Mouse (Mus musculus): ENCODE data around the gene A930004D18Rik.
A peak's percentile ranks its signal among the peaks of the same experiment; 100 is the strongest.

The A930004D18Rik gene

GRCm38 (mm10) chr2:18037491-18037890 is at the start of gene A930004D18Rik:
TSS of gene A930004D18Rik (minus strand) at chr2:18037737.
- no peak for DNase-seq

DNA sequence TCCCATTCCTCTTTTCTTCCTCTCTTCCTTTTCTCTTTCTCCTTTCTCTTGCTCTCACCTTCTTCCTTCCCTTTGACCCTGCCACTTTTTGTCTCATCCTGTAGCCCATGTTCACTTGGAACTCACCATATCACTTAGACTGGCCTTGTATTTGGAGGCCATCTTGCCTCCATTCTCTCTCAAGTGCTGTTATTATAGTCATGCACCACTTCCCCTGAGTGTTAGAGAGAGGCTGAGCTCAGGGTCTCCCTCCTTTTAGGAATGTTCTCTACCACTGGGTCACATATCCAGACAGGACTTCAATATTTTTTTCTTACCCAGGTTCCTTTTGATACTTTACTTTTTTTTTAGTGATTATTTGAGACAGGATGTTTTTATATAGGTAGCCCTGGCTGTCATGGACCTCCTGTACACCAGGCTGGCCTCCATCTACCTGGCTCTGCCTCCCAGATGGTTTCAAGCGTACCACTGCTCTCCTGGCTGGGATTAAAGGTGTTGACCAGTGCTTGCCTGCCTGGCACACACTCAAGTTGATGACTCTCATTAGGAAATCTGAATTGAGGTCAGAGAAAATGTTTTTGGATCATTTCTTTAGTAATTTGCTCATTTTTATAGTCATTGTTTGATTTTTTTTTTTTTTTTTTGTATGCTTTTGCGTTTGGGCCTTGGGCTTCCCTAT is 42.8 kb upstream of the A930004D18Rik start:
- no peak for DNase-seq

GRCm38 (mm10) chr2:18071947-18072346 is 34.4 kb upstream of the A930004D18Rik start:
- DNase-seq, result no peak

DNA sequence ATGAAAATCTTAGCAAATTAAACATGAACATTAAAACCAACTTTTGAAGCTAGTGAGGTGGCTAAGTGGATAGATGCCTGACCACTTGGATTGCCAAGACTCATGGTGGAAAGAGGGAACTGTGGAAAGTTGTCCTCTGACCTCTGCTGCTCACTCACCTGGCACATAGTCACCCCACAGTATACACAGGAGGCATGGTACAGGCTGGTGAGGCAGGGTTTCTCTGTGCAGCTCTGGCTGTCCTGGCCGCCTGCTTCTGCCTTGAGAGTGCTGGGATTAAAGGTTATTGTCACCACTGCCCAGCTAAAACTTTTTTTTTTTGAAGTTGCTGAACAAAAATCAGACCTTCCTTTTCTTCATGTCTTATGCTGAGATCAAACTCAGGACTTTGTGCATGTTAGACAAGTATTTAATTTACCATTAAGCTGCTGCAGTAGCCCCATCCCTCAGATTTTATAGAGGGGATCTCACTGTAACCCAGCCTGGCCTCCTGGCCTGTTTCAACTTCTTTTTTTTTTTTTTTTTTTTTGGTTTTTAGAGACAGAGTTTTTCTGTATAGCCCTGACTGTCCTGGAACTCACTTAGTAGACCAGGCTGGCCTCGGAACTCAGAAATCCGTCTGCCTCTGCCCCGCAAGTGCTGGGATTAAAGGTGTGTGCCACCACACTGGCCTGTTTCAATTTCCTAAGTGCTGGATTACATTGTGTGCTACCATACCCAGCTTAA is 30.7 kb upstream of the A930004D18Rik start:
- peak; percentile 64 to 88 for DNase-seq

- DNase-seq, result no peak
Observed at GRCm38 (mm10) chr2:18066436-18066835, 28.9 kb upstream of the A930004D18Rik start.

DNA sequence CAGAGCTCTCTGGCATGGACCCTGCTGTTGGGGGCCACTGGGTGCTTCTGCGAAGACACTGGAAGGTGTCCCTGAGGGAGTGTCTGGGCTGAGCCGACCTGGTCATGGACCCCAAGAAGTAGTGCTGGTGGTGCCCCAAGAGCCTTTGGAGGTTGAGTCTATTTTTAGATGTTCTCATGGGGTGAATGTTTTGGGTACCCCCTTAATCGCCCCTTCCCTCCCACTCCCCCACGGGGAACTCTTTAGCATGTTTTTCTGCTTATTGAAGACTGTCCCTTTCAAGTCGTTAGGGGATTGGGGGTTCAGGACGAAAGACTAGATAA is 28.1 kb upstream of the A930004D18Rik start:
- no peak for DNase-seq

- DNase-seq, result peak; percentile 90 to 94
Observed at GRCm38 (mm10) chr2:18064941-18065707, 27.6 kb upstream of the A930004D18Rik start.

DNA sequence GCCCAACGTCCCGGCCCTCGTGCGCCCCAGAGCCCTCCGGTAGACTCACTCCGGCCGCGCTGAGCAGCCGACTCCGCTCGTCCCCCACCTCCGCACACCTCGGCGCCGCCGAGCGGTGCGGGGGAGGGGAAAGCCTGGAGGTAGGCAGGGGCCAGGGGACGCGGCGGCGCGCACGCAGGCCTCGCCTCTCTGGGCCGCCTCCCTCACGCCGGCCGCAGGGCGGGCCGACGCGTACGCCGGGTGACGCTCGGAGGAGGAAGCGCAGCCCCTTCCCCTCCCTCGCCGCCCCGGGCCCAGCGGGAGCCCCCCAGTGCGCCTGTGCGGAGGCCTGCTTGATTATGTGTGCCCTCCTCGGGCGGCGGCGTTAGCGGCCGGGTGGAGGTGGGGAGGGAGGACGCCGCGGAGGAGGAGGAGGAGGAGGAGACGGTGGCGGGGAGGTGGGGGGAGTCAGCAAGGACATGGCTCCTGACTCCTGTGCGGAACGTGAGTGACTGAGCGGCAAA is 26.9 kb upstream of the A930004D18Rik start:
- peak; percentile 87 to 97 for DNase-seq

DNA sequence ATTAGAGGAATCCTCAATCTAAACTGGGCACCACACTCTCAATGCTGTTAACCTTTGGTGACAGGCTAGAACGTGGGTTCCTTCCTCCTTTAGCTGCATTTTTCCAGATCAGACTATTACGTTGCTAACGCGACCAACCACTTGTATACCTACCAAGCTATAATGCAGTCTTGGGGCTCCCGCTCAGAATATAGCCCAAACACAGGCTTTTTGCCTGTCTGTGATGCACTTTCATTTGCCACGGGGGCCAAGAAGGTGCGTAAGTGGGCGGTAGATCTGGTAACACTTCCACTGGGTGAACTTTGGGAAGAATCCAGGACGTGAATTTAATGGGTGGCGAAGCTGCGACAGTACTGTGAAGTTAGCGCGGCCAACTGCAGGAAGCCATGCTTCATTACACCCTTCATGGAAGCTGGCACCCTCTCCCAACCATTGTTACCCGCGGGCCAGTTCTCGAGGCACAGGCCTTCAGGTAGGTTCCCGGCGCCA is 26.3 kb upstream of the A930004D18Rik start:
- DNase-seq, result peak; percentile 69 to 85

- DNase-seq, result no peak
Observed at GRCm38 (mm10) chr2:18060396-18060795, 22.9 kb upstream of the A930004D18Rik start.

- DNase-seq, result no peak
Observed at GRCm38 (mm10) chr2:18059891-18060290, 22.4 kb upstream of the A930004D18Rik start.

GRCm38 (mm10) chr2:18059063-18059462 is 21.5 kb upstream of the A930004D18Rik start:
- DNase-seq, result no peak

DNA sequence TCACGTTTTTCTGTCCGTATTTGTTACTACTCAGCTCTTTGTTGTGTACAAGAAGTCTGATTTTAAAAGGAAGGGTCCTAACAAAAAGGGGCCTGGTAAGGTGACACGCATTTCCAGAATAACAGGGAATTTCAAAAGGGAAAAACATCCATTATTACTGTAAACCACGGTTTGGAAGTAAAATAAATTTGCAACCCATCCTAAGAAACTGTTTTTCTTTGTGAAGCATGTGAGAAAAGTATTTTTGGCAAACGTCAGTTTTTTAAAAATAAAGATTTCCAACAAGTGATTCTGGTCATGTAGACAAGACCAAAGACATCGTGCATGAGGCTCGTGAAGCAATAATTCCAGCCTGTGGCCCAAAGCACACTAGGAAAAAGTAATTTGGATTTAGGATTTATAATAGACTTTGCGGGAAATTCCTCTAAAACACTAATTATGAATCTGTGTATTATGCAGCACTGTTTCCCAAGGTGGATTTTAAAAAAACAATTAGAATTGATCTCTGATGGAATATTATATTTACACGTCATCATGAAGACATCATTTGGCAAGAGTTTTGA is 20.7 kb upstream of the A930004D18Rik start:
- DNase-seq, result no peak

GRCm38 (mm10) chr2:18057336-18058145 is 20.0 kb upstream of the A930004D18Rik start:
- DNase-seq, result peak; percentile 65 to 81

DNA sequence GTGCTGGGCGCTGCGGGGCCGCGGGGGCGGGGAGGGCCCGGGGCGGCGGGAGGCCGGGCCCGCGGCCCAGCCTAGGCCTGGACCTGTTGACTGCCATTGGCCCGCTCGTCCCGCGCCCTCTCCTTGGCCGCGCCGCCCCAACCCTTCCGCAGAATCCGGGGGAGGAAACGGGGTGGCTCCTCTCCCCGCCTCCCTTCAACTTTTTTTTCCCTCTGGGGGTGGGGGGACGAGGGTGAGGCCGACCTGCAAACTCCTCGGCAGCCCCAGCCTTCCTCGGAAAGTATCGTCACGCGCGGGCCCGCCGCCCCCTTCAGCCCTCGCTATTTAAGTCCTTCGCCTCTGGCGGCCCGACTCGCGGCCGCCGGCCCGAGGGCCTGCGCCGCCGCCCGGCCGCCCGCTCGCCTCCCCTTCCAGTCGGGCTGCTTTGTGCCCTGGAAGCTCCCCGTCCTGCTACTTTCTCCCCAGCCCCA is 19.3 kb upstream of the A930004D18Rik start:
- DNase-seq, result peak; percentile 94 to 99

GRCm38 (mm10) chr2:18055929-18056785 is 18.6 kb upstream of the A930004D18Rik start:
- peak; percentile 95 to 98 for DNase-seq

GRCm38 (mm10) chr2:18055016-18055928 is 17.7 kb upstream of the A930004D18Rik start, which contains the start of gene Mllt10:
TSS of gene Mllt10 (plus strand) at chr2:18055237.
- DNase-seq, result no peak

DNA sequence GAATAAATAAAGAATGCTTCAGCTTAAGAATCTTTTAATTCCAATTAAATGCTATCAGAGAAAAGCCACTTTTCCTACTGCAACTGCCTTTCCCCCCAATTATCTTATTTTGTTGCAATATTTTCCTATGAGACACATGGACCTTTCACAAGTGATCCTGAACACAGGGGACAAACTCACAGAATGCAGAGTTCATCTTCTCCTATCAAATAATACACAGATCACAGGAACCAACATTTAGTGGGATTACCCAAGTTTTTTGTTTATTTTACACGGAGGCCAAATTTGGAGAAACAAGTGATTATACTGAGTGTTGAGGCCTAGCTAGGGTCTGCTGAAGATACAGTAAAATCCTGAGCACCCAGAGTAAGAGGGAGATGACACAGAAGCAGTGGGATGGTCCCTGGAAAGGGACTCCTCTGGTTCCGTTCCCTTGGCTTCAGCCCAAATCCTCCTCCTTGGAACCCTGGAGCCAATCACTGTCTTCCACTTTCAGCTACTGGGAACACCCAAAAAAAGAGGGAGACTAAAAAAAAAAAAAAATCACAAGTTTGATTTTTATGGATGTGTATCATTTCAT is 16.5 kb upstream of the A930004D18Rik start:
- peak; percentile 69 to 72 for DNase-seq

GRCm38 (mm10) chr2:18053243-18053950 is 15.9 kb upstream of the A930004D18Rik start:
- no peak for DNase-seq

Data from kidney, postnatal 25 days (tissue).